Mouse (Mus musculus): ENCODE measurements around the gene Tchp. TPM values are rescaled to one million over a fixed set of nuclear protein-coding genes. Genes with fewer than 3 reads are reported as not detected.
A peak's percentile ranks its signal among the peaks of the same experiment; 100 is the strongest.

The Tchp gene
- polyA plus RNA-seq, 1 experiment from 2014 or later: 7.6 TPM

DNA sequence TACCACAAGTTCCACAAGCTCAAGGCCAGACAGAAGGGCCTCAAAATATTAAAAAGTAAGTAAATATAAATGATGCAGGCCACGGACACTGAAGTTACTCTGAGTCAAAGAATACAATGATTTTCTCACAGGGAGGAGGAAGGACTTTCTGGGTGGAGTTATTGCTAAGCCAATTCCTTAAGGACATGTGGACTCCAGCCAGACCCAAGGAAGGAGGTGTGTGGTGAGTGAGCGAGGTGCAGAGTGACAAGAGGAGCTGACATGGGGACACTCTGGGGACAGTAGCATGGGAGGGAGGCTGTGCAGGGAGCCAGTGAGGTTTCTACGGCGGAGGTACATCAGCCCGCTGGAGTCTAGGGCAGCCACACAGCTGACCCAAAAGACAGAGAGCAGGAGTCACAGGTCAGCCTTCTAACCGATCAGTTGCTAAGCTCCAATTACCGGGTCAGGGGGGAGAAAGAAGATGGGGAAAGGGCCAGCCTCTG lies 20.8 kb upstream of the Tchp start:
- H3K36me3 ChIP-seq (ENCODE audit: inconsistent target): peaks cover 5% of the 10 kb centered on the region; the same call in 1 of the 2 replicates
- H3K79me2 ChIP-seq (ENCODE audit: inconsistent target): peaks cover 88% of the 10 kb centered on the region
- no peak overlapping the region for H3K27ac ChIP-seq
- no peak overlapping the region for H3K4me3 ChIP-seq (ENCODE audit: inconsistent target)
- WGBS (ENCODE audit: missing documents): 96% methylated on average over 7 of the region's 7 CpGs

DNA sequence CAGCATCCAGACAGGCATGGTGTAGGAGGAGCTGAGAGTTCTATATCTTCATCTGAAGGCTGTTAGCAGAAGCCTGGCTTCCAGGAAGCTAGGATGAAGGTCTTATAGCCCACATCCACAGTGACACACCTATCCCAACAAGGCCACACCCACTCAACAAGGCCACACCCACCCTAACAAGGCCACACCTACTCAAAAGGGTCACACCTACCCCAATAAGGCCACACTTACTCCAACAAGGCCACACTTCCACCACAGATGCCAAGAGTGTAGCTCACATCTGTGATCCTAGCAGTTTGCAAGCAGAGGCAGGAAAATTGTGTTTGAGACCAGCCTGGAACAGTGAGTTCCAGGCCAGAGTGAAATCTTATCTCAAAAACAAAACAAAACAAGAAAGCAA lies 19.7 kb upstream of the Tchp start:
- H3K27ac ChIP-seq: no peak overlapping the region
- H3K36me3 ChIP-seq (ENCODE audit: inconsistent target): peaks cover 5% of the 10 kb centered on the region; the same call in 1 of the 2 replicates
- no peak overlapping the region for H3K4me3 ChIP-seq (ENCODE audit: inconsistent target)
- H3K79me2 ChIP-seq (ENCODE audit: inconsistent target): peaks cover 77% of the 10 kb centered on the region

DNA sequence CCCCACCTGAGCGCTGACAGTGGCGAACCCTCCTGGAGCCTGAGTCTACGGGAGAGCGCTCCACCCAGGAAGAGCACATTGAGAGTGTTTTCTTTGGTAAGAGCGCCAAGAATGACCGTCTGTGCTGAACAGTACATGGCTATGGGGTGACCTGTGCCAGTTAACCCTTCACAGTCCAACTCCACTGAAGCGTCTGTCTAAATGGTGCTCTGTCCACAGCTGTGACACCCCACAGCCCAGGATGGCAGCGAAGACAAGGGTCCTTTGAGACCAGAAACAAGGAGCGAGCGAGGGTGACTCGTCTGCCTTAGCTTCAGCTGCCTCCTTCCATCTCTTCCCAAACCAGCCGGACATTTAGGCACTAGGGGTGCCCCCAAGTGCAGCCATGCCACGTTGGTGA lies 18.9 kb upstream of the Tchp start:
- peak overlapping the region; percentile 92 for H3K27ac ChIP-seq
- 80% methylated on average over 13 of the region's 13 CpGs for WGBS (ENCODE audit: missing documents)
- H3K79me2 ChIP-seq (ENCODE audit: inconsistent target): peaks cover 69% of the 10 kb centered on the region
- peaks cover 5% of the 10 kb centered on the region; the same call in 1 of the 2 replicates for H3K36me3 ChIP-seq (ENCODE audit: inconsistent target)
- H3K4me3 ChIP-seq (ENCODE audit: inconsistent target): peak overlapping the region; percentile 73; the same call in 1 of the 2 replicates

DNA sequence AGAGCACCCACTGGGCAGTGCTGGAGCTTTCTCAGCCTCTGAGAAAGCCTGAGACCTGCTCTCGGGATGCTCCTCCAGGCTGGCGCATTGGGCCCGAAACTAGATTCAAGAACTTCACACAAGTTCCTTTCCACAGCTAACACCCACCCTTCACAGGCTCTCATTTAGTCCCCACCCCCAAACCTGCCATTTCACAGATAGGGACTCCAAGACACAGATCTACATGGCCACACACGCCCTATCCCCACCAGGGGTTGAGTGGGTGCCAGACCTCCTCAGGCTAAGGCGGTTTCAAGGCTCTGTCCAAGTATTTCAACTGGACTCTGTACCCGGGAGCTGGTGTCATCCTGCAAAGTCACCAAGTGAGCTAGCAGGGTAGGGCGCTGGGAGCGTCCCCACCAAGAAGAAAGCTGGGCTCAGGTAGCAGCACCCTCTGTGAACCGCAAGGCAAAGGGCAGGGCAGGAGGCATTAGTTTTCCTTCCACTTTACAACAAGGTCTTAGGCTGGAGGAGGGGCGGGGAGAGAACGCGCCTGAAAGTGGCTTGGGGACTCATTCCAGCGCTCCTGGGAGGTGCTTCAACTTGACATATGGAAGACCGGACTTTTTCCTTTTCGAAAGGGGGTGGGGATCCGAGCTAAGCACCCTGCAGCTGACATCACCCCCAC lies 17.7 kb upstream of the Tchp start:
- Histone ChIP-seq H3K27ac (peak overlapping the region; percentile 92), H3K36me3 (ENCODE audit: inconsistent target) (peaks cover 5% of the 10 kb centered on the region; the same call in 1 of the 2 replicates), H3K79me2 (ENCODE audit: inconsistent target) (peaks cover 58% of the 10 kb centered on the region), H3K4me3 (ENCODE audit: inconsistent target) (peak overlapping the region; percentile 73)
- 4% methylated on average over 14 of the region's 16 CpGs for WGBS (ENCODE audit: missing documents)

DNA sequence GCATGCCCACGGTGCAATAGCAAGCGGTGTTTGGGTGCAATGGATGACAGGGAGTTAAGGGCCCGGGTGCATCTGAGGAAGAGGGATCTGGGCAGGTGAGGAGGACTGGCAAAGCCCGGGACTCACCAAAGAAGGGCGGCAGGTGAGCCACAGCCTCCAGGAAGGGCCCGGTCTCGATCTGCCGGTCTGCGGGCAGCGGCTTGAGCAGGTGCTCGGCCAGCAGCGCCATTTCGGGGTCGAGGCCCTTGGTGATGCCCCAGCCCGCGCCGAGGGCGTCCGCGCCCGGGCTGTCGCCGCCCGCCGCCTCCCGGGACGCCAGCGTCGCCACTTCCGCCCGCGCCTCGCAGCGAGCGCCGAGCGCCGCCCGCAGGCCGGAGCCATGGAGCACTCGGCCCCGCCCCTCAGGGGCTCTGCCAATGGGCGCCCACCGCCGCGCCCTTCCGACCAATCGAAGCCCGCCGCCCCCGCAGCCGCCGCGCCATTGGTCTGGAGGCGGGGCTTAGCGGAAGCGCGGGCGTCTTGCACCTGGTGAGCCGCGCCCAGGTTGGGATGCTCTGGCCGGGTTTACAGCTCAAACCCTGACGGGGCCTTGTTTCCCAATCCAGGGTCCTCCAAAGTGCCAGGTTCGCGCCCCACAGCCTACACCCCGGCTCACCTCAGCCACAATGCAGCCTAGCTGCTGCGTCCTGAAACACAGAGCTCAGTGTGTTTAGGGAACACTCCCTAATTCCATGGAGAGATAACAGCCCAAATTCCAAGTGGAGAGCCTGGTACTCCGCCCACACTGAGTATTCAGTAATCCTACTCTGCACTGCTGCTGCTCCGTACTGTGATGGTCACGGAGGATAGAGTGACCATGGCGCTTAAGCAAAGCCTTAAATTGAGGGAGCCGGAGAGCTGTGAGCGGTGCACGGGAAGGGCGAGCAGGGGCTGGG lies 16.7 kb upstream of the Tchp start, which contains the start of gene Gltp:
Gene Gltp (minus strand): TSS at position 352 of the 935 bp plus-strand sequence.
- Histone ChIP-seq H3K79me2 (ENCODE audit: inconsistent target) (peaks cover 47% of the 10 kb centered on the region), H3K4me3 (ENCODE audit: inconsistent target) (peak within 1 kb of the TSS; percentile 73), H3K27ac (peak within 1 kb of the TSS; percentile 92), H3K36me3 (ENCODE audit: inconsistent target) (peaks cover 5% of the 10 kb centered on the region; the same call in 1 of the 2 replicates)
- WGBS (ENCODE audit: missing documents): 7% methylated on average over 66 of the region's 75 CpGs

DNA sequence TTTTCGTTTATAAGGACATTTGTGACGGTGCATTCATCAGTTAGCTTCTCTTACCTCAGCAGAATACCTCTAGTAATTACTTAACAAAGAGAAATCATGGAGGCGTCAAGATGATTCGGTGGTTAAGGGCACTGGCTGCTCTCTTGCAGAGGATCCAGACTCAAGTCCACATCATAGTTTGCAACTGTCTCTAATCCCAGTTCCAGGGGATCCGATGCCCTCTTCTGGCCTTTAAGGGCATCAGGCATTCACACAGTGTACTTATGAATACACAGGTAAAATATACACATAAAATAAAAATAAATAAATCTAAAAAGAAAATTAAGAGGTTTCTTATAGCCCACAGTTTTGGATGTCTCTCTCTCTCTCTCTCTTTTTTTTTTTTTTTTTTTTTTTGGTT lies 11.8 kb upstream of the Tchp start:
- Histone ChIP-seq H3K27ac (no peak overlapping the region), H3K4me3 (ENCODE audit: inconsistent target) (no peak overlapping the region), H3K79me2 (ENCODE audit: inconsistent target) (no peaks in the 10 kb centered on the region), H3K36me3 (ENCODE audit: inconsistent target) (no peaks in the 10 kb centered on the region)
- 76% methylated on average over 4 of the region's 5 CpGs for WGBS (ENCODE audit: missing documents)

DNA sequence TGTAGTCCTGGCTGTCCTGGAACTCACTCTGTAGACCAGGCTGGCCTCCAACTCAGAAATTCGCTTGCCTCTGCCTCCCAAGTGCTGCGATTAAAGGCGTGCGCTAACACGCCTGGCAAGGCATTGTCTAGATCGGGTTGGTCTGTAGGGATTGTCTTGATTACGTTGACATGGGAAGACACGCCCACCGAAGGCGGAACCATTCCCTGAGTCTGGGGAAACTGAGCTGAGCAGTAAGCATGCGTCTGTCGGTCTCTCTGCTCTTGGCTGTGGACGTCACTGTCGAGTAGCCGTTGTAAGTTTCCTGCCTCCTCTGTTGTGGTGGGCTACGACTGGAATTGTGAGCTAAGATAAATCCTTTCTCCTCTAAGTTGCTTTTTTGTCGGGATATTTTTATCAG lies 10.6 kb upstream of the Tchp start:
- no peaks in the 10 kb centered on the region for H3K36me3 ChIP-seq (ENCODE audit: inconsistent target)
- no peak overlapping the region for H3K27ac ChIP-seq
- no peaks in the 10 kb centered on the region for H3K79me2 ChIP-seq (ENCODE audit: inconsistent target)
- no peak overlapping the region for H3K4me3 ChIP-seq (ENCODE audit: inconsistent target)
- 92% methylated on average over 17 of the region's 17 CpGs for WGBS (ENCODE audit: missing documents)

DNA sequence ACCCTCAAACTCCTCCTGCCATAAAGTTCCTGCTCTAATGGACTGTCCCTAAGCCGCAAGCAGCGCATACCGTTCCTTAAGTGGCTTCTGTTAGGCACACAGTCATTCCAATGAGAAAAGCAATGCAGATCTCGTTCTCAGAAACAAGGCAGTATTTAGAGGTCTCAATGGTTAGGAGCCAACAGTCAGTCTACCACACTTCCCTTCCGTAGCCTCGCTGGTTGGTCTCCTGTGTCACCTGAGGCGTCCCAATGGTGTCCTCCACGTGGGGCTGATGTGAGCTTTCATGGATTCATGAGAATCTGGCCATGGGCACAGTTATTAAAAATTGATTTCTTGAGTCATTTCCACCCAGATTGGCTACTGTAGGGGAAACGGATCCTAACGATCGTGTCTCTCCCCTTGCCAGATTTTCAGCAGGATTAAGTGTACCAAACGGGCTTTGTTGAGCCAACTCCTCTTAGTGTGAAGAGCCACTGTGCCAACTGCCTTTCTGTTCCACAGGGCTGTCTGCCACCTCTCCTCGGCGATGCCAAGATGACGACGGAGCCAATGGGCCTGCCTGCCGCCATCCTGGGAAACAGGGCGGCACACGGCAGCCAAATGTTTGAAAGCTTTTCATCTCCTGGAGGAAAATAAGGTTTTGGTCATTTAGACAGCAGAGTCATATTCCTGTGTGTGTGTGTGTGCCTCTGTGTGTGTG lies 9.4 kb upstream of the Tchp start:
- H3K79me2 ChIP-seq (ENCODE audit: inconsistent target): no peaks in the 10 kb centered on the region
- no peak overlapping the region for H3K4me3 ChIP-seq (ENCODE audit: inconsistent target)
- peak overlapping the region; percentile 94 for H3K27ac ChIP-seq
- H3K36me3 ChIP-seq (ENCODE audit: inconsistent target): no peaks in the 10 kb centered on the region
- WGBS (ENCODE audit: missing documents): 93% methylated on average over 19 of the region's 19 CpGs

DNA sequence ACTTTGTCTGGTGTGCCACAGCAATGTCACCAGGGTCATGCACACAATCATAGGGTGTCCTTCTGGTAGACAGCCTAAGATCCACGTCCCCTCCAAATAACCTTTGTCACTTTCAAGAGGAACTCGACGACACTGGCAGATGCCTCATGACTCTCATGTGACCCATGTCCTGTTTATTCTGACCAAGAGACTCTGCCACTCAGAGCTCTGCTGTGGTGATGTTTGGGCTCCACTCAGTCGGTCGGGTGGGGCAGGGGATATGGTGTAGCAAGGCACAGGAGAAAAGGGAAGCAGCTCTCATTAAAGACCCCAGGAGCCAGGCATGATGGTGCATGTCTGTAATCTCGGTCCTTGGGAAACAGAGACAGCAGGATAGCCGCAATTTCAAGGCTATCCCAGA lies 8.5 kb upstream of the Tchp start:
- Histone ChIP-seq H3K27ac (peak overlapping the region; percentile 94), H3K4me3 (ENCODE audit: inconsistent target) (no peak overlapping the region), H3K36me3 (ENCODE audit: inconsistent target) (no peaks in the 10 kb centered on the region), H3K79me2 (ENCODE audit: inconsistent target) (no peaks in the 10 kb centered on the region)
- WGBS (ENCODE audit: missing documents): 13% methylated on average over 7 of the region's 7 CpGs

DNA sequence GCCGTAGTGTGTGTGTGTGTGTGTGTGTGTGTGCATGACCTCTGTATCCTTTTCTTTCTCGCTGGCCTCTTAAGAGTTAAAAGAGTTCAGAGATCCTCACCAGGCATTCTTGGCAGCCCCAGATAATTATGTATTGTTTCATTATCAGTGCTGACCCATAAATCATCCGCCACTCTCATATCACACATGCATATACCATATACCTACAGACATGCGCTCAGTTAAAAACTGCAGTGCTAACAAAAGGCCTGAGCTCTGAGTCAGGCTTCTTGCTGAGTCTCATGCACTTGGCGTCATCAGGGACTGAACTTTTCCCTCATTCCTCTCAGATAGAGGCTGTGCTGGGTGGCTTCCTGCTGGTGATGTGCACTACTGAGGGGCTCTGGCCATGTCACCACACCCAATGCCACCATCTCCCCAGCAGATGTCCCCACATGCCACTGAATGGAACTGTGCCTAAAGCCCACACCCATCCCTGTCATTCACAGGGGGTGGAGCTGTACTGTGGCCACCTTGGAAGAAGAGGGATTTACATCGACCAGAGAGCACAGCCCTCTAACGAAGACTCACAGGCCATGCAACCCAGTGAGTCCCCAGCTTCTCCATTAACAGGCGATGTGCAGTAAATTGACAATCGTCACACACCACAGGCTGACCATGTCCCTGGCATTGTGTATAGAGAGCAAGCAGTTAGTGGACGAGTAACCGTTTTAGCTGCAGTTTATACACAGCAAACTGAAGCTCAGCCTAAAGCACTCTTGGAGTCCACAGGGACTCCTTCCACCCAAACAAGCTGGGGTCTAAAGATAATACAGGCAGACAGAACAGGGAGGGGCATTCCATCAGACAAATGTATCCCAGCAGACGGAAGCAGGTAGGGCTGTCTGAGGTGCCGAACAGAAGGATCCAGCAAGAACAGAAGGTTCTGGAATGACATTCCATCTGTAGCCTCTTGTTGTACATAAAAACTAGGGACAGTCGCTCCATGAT lies 4.9 kb upstream of the Tchp start:
- Histone ChIP-seq H3K4me3 (ENCODE audit: inconsistent target) (no peak overlapping the region), H3K27ac (peak overlapping the region; percentile 31), H3K36me3 (ENCODE audit: inconsistent target) (no peaks in the 10 kb centered on the region), H3K79me2 (ENCODE audit: inconsistent target) (no peaks in the 10 kb centered on the region)
- WGBS (ENCODE audit: missing documents): 74% methylated on average over 14 of the region's 14 CpGs

DNA sequence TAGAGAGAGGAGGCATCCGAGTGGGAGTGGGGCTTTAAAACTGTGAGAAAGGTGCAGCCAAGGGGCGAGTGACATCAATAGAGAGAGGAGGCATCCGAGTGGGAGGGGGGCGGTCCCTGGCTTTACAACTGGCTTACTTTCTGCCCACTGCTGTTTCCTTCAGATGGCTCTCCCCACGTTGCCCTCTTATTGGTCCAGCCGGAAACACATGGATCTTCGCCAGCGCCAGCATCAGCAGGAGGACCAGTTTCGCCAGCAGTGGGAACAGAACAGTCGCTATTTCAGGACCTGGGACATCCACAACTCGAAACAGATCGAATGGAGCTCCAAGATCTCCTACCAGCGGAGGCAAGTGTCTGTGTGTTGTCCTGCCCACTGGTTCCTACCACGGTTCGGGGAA lies 931 bp downstream of the Tchp start:
- Histone ChIP-seq H3K36me3 (ENCODE audit: inconsistent target) (peaks cover 23% of the 10 kb centered on the region; the same call in 1 of the 2 replicates), H3K79me2 (ENCODE audit: inconsistent target) (peaks cover 6% of the 10 kb centered on the region; the same call in 1 of the 2 replicates), H3K4me3 (ENCODE audit: inconsistent target) (peak overlapping the region; percentile 82), H3K27ac (no peak overlapping the region)
- 54% methylated on average over 15 of the region's 15 CpGs for WGBS (ENCODE audit: missing documents)

DNA sequence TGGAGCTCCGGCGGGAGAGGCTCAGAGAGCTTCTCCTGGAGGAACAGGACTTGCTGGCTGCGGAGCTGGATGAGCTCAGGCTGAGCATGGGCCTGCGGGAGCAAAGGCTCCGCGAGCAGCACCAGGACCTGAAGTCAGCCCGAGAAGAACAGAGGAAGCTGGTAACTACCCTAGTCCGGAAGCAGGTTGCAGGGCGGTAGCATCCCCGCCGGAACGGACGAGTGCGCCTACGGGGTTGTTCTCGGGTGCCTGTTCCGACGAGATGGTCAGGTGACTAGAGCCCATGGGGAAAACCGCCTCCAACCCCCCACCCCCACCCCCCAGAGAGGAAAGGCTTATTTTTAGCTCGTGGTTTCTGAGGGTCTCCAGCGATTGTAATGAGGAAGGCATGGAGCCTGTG lies 1.8 kb downstream of the Tchp start:
- H3K36me3 ChIP-seq (ENCODE audit: inconsistent target): peaks cover 26% of the 10 kb centered on the region; the same call in 1 of the 2 replicates
- WGBS (ENCODE audit: missing documents): 58% methylated on average over 17 of the region's 21 CpGs

DNA sequence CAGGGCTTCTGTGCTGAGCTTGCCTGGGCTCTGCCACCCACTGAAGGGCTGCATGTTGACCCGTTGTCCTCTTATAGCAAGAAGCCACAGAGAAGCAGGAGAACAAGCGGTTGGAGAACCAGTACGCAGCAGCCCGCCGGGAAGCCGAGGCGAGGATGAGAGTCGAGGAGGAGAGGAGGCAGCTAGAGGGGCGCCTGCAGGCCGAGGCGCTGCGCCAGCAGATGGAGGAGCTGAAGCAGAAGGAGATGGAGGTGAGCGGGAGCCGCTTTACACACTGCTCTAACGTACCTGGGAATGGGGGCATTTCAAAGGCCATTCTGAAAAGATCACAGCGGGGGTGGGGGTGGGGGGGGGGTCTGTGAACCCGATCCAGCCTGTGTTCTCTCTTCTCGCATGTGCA lies 7.0 kb downstream of the Tchp start:
- H3K27ac ChIP-seq: no peak overlapping the region
- no peaks in the 10 kb centered on the region for H3K79me2 ChIP-seq (ENCODE audit: inconsistent target)
- no peak overlapping the region for H3K4me3 ChIP-seq (ENCODE audit: inconsistent target)
- WGBS (ENCODE audit: missing documents): 97% methylated on average over 14 of the region's 18 CpGs
- H3K36me3 ChIP-seq (ENCODE audit: inconsistent target): peaks cover 67% of the 10 kb centered on the region

More for the DNA sequence above, 1.8 kb downstream of the Tchp start:
- Histone ChIP-seq H3K79me2 (ENCODE audit: inconsistent target) (peaks cover 6% of the 10 kb centered on the region; the same call in 1 of the 2 replicates), H3K4me3 (ENCODE audit: inconsistent target) (no peak overlapping the region), H3K27ac (no peak overlapping the region)
